Mouse (Mus musculus) C2C12 (cell line): ENCODE measurements around the gene Proz.

Experiments used
- CTCF ChIP-seq: IDR thresholded peaks from one replicate; pipeline ENCODE4 v1.5.1; 2011; ENCODE audit not compliant: control insufficient read depth, insufficient read depth, insufficient read length
- FOSL1 ChIP-seq: IDR thresholded peaks from one replicate; pipeline ENCODE4 v1.8.0; 2011; ENCODE audit warnings: mild to moderate bottlenecking, low read length; ENCODE audit not compliant: poor library complexity, insufficient read depth, severe bottlenecking
- USF1 ChIP-seq: IDR thresholded peaks from one replicate; pipeline ENCODE4 v1.6.1; 2011; ENCODE audit warnings: low read depth, mild to moderate bottlenecking, control low read depth, moderate library complexity

DNA sequence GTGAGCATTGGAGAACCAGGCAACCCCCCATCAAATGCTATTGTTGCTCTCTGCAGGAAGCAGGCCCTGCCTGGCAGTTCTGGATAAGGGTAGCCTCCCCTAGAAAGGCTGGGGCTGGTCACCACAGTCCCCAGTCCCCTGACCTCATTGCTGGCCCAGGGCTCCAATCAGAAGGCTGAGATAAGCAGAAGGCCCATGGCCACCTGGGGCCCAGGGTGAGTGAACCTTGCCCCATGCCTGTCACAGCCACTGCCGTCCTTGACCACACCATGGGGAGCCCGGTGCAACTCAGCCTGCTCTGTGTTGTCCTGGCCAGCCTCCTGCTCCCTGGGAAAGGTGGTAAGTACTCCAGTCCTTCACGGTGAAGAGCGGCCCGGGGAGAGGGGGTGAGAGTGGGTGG is 23.1 kb upstream of the Proz start:
- no peak for TF ChIP-seq CTCF
- TF ChIP-seq USF1 = no peak
- no peak for TF ChIP-seq FOSL1
